Mouse (Mus musculus): ENCODE measurements around the gene Asb3. TPM values are rescaled to one million over a fixed set of nuclear protein-coding genes. Genes with fewer than 3 reads are reported as not detected.
"Not testable (repeated sequence)": the region's sequence is repeated elsewhere in the genome, so short reads cannot be mapped to it uniquely, and the experiment has no call there.

The Asb3 gene
- polyA plus RNA-seq, 1 experiment from 2014 or later = 35.4 TPM

GRCm38 (mm10) chr11:31089973-31090372, 204.8 kb downstream of the Asb3 start:
- Histone ChIP-seq H3K9ac (replicated peaks; ENCODE audit: low read depth, low read length) (no peak overlapping the region), H3K27ac (ENCODE audit: low read depth, low read length) (no peak overlapping the region), H3K4me1 (ENCODE audit: control insufficient read depth, insufficient read depth, low read length) (no peaks in the 10 kb centered on the region), H3K4me3 (ENCODE audit: low read depth, low read length) (no peak overlapping the region), H3K36me3 (ENCODE audit: control insufficient read depth, insufficient read depth, low read length) (peaks cover 4% of the 10 kb centered on the region), H3K9me3 (ENCODE audit: control insufficient read depth, low read length) (no peaks in the 10 kb centered on the region), H3K4me2 (ENCODE audit: low read depth, low read length) (no peak overlapping the region), H3K27me3 (ENCODE audit: control insufficient read depth, insufficient read depth, low read length) (no peaks in the 10 kb centered on the region)
- 83% methylated on average over 10 of the region's 10 CpGs for WGBS
- ATAC-seq (ENCODE audit: low read depth) = no peak; the same call in 1 of the 2 replicates

- Histone ChIP-seq H3K9ac (replicated peaks; ENCODE audit: low read depth, low read length) (no peak overlapping the region), H3K36me3 (ENCODE audit: control insufficient read depth, insufficient read depth, low read length) (peaks cover 4% of the 10 kb centered on the region), H3K4me1 (ENCODE audit: control insufficient read depth, insufficient read depth, low read length) (no peaks in the 10 kb centered on the region), H3K4me3 (ENCODE audit: low read depth, low read length) (no peak overlapping the region), H3K4me2 (ENCODE audit: low read depth, low read length) (no peak overlapping the region), H3K27me3 (ENCODE audit: control insufficient read depth, insufficient read depth, low read length) (no peaks in the 10 kb centered on the region), H3K27ac (ENCODE audit: low read depth, low read length) (no peak overlapping the region), H3K9me3 (ENCODE audit: control insufficient read depth, low read length) (no peaks in the 10 kb centered on the region)
- ATAC-seq (ENCODE audit: low read depth) = no peak
- WGBS = 58% methylated on average over 3 of the region's 3 CpGs
Measured at GRCm38 (mm10) chr11:31090478-31090978, 205.3 kb downstream of the Asb3 start.

GRCm38 (mm10) chr11:31099519-31099918, 214.3 kb downstream of the Asb3 start:
- ATAC-seq (ENCODE audit: low read depth); H3K9ac ChIP-seq (replicated peaks; ENCODE audit: low read depth, low read length); H3K4me3 ChIP-seq (ENCODE audit: low read depth, low read length); H3K27me3 ChIP-seq (ENCODE audit: control insufficient read depth, insufficient read depth, low read length); H3K4me2 ChIP-seq (ENCODE audit: low read depth, low read length); H3K9me3 ChIP-seq (ENCODE audit: control insufficient read depth, low read length); H3K27ac ChIP-seq (ENCODE audit: low read depth, low read length); H3K36me3 ChIP-seq (ENCODE audit: control insufficient read depth, insufficient read depth, low read length); H3K4me1 ChIP-seq (ENCODE audit: control insufficient read depth, insufficient read depth, low read length): not testable (repeated sequence)

GRCm38 (mm10) chr11:31102188-31102587, 217.0 kb downstream of the Asb3 start:
- no peaks in the 10 kb centered on the region for H3K36me3 ChIP-seq (ENCODE audit: control insufficient read depth, insufficient read depth, low read length)
- WGBS = 93% methylated on average over 2 of the region's 2 CpGs
- no peak for ATAC-seq (ENCODE audit: low read depth)

GRCm38 (mm10) chr11:31105364-31105763, 220.1 kb downstream of the Asb3 start:
- Histone ChIP-seq H3K4me3 (ENCODE audit: low read depth, low read length) (no peak overlapping the region), H3K9me3 (ENCODE audit: control insufficient read depth, low read length) (no peaks in the 10 kb centered on the region), H3K4me2 (ENCODE audit: low read depth, low read length) (no peak overlapping the region), H3K27me3 (ENCODE audit: control insufficient read depth, insufficient read depth, low read length) (no peaks in the 10 kb centered on the region), H3K36me3 (ENCODE audit: control insufficient read depth, insufficient read depth, low read length) (no peaks in the 10 kb centered on the region), H3K27ac (ENCODE audit: low read depth, low read length) (no peak overlapping the region), H3K4me1 (ENCODE audit: control insufficient read depth, insufficient read depth, low read length) (no peaks in the 10 kb centered on the region), H3K9ac (replicated peaks; ENCODE audit: low read depth, low read length) (no peak overlapping the region)
- no peak for ATAC-seq (ENCODE audit: low read depth)
- 92% methylated on average over 5 of the region's 5 CpGs for WGBS

More at GRCm38 (mm10) chr11:31102188-31102587, 217.0 kb downstream of the Asb3 start:
- no peak overlapping the region for H3K4me2 ChIP-seq (ENCODE audit: low read depth, low read length)
- no peak overlapping the region for H3K9ac ChIP-seq (replicated peaks; ENCODE audit: low read depth, low read length)
- H3K27ac ChIP-seq (ENCODE audit: low read depth, low read length) = no peak overlapping the region
- H3K27me3 ChIP-seq (ENCODE audit: control insufficient read depth, insufficient read depth, low read length) = no peaks in the 10 kb centered on the region
- no peaks in the 10 kb centered on the region for H3K9me3 ChIP-seq (ENCODE audit: control insufficient read depth, low read length)
- no peak overlapping the region for H3K4me3 ChIP-seq (ENCODE audit: low read depth, low read length)
- H3K4me1 ChIP-seq (ENCODE audit: control insufficient read depth, insufficient read depth, low read length) = no peaks in the 10 kb centered on the region

- not testable (repeated sequence) for H3K27me3 ChIP-seq (ENCODE audit: control insufficient read depth, insufficient read depth, low read length); H3K4me1 ChIP-seq (ENCODE audit: control insufficient read depth, insufficient read depth, low read length); H3K4me2 ChIP-seq (ENCODE audit: low read depth, low read length); H3K36me3 ChIP-seq (ENCODE audit: control insufficient read depth, insufficient read depth, low read length); H3K9me3 ChIP-seq (ENCODE audit: control insufficient read depth, low read length); H3K9ac ChIP-seq (replicated peaks; ENCODE audit: low read depth, low read length); H3K27ac ChIP-seq (ENCODE audit: low read depth, low read length); H3K4me3 ChIP-seq (ENCODE audit: low read depth, low read length); ATAC-seq (ENCODE audit: low read depth)
- WGBS = 92% methylated on average over 1 of the region's 1 CpGs
Measured at GRCm38 (mm10) chr11:31126964-31127363, 241.7 kb downstream of the Asb3 start.

GRCm38 (mm10) chr11:31133726-31134125, 248.5 kb downstream of the Asb3 start:
- not testable (repeated sequence) for H3K36me3 ChIP-seq (ENCODE audit: control insufficient read depth, insufficient read depth, low read length); H3K27me3 ChIP-seq (ENCODE audit: control insufficient read depth, insufficient read depth, low read length); H3K4me1 ChIP-seq (ENCODE audit: control insufficient read depth, insufficient read depth, low read length); H3K4me2 ChIP-seq (ENCODE audit: low read depth, low read length); H3K4me3 ChIP-seq (ENCODE audit: low read depth, low read length); H3K27ac ChIP-seq (ENCODE audit: low read depth, low read length); H3K9me3 ChIP-seq (ENCODE audit: control insufficient read depth, low read length); H3K9ac ChIP-seq (replicated peaks; ENCODE audit: low read depth, low read length); ATAC-seq (ENCODE audit: low read depth)
- WGBS = 63% methylated on average over 4 of the region's 4 CpGs

GRCm38 (mm10) chr11:31134824-31135223, 249.6 kb downstream of the Asb3 start:
- H3K9ac ChIP-seq (replicated peaks; ENCODE audit: low read depth, low read length); ATAC-seq (ENCODE audit: low read depth); H3K36me3 ChIP-seq (ENCODE audit: control insufficient read depth, insufficient read depth, low read length); H3K4me1 ChIP-seq (ENCODE audit: control insufficient read depth, insufficient read depth, low read length); H3K4me3 ChIP-seq (ENCODE audit: low read depth, low read length); H3K27ac ChIP-seq (ENCODE audit: low read depth, low read length); H3K27me3 ChIP-seq (ENCODE audit: control insufficient read depth, insufficient read depth, low read length); H3K9me3 ChIP-seq (ENCODE audit: control insufficient read depth, low read length); H3K4me2 ChIP-seq (ENCODE audit: low read depth, low read length): not testable (repeated sequence)
- WGBS = 95% methylated on average over 1 of the region's 1 CpGs

- H3K9me3 ChIP-seq (ENCODE audit: control insufficient read depth, low read length); H3K4me3 ChIP-seq (ENCODE audit: low read depth, low read length); H3K27ac ChIP-seq (ENCODE audit: low read depth, low read length); H3K4me2 ChIP-seq (ENCODE audit: low read depth, low read length); H3K36me3 ChIP-seq (ENCODE audit: control insufficient read depth, insufficient read depth, low read length); H3K27me3 ChIP-seq (ENCODE audit: control insufficient read depth, insufficient read depth, low read length); H3K9ac ChIP-seq (replicated peaks; ENCODE audit: low read depth, low read length); H3K4me1 ChIP-seq (ENCODE audit: control insufficient read depth, insufficient read depth, low read length); ATAC-seq (ENCODE audit: low read depth): not testable (repeated sequence)
- WGBS = 83% methylated on average over 1 of the region's 1 CpGs
Measured at GRCm38 (mm10) chr11:31138394-31138793, 253.2 kb downstream of the Asb3 start.

Data from neural tube, embryonic 14.5 days (tissue).